Mouse (Mus musculus) thymus, adult 2 months (tissue): Measurements from ENCODE around the gene Prelid3b.

Source experiments
- CTCF ChIP-seq: fragments of 200-500 bp; IDR thresholded peaks from 2 replicates; pipeline ENCODE4 v1.5.1; 2012; ENCODE audit warnings: mild to moderate bottlenecking, control low read depth, low read length, moderate library complexity, borderline replicate concordance; ENCODE audit not compliant: control insufficient read depth, poor library complexity, insufficient read depth; ENCODE audit errors: extremely low read depth
- POLR2A ChIP-seq: fragments of 200-500 bp; IDR thresholded peaks from 2 replicates; pipeline ENCODE4 v1.6.1; 2012; ENCODE audit warnings: mild to moderate bottlenecking, low read length, control low read depth, moderate library complexity; ENCODE audit not compliant: control insufficient read depth, poor library complexity, insufficient read depth; ENCODE audit errors: extremely low read depth

- TF ChIP-seq CTCF (no peak), POLR2A (no peak)
These were observed 28.6 kb upstream of the Prelid3b start for GRCm38 (mm10) chr2:174501517-174501916.
